Mouse (Mus musculus) NIH3T3 (cell line): Measurements from ENCODE around the gene Bach2.
A peak's percentile ranks its signal among the peaks of the same experiment; 100 is the strongest.

Experiments
- DNase-seq: peaks from one replicate; pipeline ENCODE4 v3.0.0-alpha.2; 2012; ENCODE audit warnings: low read depth

The Bach2 gene

DNA sequence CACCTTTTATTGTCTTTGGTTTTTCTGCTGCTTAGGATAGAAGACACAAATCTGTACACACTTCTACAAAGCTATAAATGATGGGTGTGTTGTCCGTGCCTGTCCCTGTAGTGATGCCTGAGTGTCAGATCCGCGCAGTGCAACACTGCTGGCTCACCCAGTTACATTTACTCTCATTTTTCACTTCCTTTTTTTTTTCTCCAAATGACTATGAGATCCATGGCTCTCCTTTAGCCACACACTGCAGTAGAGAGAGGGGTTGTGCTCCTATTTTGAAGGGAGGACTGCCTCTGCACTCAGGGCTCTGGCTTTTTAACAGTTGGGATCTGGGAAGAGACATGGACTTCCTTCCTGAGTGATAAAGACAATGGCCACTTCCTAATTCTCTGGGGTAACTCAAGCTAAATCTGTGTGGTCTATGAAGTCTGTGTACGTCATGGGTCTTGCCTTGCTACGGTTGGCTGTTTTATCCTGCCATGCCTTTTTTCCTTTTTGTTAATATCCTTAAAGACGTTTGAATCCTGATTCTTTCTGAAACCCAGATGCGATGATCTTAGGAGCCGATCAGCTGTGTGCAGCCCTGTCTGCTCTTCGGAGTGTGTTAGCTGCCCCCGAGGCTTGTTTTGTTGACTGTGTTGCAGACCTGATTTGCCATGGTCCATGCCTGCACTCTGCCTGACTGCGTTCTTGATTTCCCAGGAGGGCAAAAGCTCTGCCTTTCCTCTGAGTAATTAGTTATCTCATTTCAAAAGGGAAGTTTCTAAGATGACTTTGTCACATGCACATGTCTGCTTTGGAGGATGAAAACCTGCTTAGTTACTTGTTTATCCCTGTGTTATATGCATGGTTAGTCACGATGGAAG lies 120.2 kb downstream of the Bach2 start:
- no peak for DNase-seq

DNA sequence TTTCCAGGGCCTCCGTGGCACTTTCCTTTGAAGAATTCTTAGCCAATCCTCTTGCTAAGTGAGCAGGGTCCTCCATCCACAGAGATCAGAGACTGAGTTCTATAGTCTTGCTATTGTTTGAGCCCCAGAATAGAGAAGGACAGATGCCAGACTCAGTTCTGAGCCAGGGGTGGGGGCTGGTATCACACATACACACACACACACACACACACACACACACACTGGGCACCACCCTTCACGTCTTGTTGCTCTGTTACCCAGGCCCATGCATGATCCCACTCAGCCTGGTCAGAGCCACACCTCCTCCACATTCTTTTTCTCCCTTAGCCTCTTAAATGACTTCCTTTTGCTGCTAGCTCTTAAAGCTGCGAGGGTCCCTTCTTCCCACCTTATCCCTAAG lies 121.0 kb downstream of the Bach2 start:
- no peak for DNase-seq

DNA sequence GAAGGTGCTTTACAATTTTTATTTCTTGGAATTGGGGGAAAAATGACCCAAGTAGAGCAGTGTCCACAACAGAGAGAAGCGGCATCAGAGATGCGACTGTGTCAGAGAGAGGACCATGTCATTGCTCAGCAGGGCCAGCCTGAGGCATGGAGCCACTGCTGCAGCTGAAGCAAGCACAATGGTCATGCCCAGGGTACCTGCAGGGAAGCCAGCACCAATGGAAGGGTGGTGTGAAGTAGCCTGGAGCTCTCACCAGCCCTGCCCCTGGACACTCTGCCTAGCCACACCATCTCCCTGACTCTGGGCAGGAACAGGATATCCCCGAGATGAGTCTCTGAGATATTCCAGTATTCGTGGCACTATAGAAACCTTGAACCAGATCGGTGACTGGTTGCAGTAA lies 121.9 kb downstream of the Bach2 start:
- DNase-seq: no peak

DNA sequence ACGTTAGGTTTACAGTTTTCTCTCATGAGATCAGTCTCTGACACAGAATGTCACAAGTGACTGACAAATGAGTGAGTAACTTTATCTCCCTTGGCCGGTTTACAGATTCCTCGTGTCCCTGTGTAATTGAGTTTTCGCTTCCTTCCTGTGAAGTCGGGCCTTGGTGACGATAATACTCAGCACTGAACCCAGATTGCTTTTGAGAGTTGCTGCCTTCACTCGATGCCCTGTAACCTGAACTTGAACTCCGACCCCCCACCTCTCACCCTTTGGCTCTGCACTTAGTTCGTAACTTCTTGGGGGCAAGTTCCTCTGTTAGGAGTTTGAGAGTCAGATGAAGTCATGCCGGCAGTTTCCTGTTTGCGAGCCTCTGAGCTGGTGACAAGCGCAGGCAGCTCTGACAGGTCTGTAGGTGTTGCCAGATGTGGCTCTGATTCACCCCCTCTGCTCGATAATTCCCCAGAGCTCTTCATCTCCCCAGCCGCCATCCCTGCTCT lies 124.9 kb downstream of the Bach2 start:
- no peak for DNase-seq

DNA sequence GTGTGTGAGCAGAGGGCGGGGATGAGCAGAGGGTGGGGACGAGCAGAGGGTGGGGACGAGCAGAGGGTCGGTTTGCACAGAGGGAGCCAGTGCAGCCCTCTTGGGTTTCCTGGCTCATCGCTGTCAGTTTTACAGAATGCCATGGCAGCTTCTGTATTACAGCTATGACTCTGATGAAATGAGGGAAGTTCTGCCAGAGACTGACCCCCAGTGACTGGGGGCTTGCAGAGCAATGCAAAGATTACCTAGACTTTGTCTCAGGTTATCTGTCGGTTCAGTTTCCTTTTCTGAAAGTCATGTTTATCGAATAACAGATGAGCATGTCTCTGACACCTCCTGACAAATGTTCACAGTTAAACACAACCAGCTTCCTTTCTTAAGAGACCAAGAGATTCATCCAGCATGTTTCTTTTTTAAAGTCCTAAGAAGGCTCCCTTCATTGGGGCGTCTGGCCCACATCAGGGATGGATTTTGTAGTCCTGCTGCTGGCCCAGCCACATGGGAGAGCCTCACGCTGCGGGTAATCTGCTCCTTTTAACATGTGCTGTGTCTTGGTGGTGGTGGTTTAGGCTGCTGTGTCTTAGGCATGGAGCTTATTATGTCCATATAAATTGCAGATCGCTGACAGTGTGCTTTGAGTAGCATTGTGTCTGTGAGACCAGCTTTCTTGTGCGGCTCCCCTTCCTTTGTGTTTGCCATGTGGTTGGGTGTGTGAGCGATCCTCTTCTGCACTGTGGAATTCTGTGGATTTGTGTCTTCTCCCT lies 126.7 kb downstream of the Bach2 start:
- DNase-seq: no peak

DNA sequence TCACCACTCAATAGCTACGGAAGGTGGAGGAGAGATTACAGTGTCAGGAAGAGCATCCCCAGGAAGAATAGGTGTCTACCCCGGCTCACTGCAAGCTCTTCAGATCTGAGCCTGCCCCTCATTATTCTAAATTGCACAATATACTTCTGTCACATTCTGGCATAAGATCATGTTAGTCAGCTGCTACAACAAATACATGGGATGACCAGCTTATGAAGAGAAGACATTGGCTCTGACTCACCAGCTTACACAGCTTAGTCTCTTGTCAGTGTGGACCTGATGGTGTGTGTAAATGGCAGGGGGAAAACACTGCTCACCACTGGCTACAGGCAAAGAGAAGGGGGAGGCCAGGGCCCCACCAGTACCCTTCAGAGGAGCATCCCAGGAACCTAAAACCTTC lies 127.6 kb downstream of the Bach2 start:
- DNase-seq: peak; percentile 70

DNA sequence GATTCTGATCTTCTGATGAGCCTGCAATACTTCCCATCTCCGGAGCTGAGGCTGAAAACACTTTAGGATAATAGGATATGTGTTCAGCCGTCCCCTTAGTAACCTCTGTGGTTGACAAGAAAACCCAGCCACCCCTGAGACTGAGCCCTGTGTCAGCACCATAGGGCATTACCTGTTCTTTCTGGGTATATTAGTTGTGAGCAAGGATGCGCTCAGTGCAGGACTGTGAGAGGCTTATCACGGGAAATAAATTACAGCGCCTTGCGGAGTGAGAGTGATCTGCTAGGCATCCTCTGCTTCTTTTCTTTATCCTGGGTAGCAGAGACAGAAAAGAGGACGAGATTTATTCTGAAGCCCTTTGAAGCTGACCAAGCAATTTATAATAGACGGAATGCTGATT lies 129.7 kb downstream of the Bach2 start:
- no peak for DNase-seq

DNA sequence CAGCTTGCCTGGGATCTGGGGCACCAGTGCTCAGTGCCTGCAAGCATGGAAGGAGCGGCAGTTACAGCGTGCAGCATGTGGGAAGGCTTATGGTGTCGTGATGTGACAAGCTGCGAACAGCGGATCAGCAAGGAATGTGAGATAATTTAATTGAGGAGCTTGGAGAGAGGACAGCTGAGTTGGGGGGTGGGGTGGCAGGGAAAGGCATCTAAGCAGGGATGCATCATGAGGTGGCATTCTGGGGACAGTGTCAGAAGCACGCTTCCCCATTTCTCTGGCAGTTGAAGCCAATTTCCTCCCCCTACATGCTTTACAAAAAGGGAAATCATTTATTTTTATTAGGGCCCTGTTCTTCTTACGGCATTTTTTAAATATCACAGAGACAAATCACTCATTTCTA lies 134.5 kb downstream of the Bach2 start:
- no peak for DNase-seq

DNA sequence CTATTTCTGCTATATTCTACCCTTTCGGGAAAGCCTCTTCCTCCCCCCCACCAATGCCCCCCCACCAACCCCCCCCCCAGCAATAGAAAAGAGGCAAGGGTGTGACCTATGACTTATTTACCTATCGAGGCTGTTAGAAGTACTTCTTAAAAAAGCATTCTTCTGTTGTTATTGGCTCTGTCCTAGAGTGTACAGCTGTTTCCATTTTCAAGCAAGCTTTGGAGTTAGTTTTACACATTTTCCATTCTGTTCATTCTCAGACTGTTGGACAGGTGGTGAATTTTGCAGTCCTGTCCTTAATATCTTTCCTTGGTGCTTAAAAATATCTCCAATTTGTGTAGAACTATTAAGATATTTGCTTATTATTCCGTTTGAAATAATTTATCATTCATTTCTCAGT lies 134.9 kb downstream of the Bach2 start:
- no peak for DNase-seq

DNA sequence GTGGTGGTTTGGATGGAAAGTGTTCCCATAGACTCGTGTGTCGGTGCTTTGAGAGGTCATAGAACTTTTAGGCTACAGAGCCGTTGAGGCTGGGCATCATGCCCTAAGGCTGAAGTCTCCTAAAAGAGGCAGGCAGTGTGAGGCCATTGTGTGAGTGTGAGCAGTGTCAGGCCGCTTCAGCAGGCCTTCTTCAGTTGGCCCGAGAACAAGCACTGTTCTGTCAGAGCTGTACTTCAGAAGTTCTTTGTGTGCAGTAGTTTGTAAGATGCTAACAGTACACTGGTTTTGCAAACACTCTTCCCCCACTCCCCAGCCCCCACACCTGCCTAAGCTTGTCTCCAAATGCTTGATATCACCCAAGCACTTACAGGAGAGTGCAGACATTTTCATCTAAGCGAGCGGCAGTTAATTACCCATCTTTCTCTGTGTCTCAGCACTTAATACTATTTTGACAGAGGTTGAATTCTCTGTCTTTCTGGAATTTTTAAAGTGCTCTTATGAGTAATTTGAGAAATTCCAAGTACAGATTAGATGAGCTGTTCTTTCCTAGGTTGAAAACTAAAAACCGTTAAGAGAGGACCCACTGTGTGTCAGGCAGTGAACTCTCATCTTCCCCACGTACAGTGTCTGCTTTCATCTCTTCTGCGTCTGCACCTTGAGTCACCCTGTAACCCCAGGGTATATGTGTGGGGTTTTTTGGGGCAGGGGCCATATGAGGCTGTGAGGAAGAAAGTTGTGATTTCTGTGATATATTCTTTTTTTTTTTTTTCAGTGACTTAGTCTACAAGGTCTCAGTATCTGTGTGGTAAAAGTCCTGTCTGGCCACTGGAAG lies 136.4 kb downstream of the Bach2 start:
- DNase-seq: no peak

DNA sequence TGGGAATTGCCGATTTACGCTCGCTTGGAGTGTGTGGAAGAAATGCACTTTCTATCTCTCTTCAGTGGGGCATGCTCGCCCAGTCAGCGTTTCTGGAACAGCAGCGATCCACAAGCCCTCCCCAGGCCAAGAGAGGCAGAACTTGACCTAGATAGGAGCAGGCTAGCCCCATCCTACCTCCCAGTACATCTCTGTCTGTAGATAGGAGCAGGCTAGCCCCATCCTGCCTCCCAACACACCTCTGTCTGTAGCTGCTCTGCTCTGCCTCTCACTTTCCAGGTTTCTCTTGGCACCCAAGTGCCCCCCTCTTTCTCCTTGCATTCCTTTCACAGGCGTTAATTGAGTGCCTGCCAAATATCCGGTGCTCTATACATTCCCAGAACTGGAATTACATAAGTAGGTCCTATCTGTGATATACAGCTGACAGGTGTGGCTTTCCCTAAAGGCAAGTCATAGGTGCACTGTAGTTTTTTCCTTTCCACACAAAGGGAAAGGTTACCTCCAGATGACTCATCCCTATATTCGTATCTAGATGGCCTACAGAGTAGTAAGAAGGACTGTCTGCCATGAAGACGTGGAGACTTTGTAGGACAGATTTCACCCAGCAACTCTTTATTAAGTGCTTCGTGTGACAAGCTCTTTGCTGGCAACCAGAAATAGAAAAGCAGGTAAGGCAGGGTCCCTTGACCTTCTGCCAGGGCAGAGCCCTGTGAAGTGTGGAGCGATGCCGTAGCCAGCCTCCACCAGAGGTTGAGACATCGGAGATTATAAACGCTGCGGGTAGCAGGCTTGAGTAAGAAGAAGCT lies 137.3 kb downstream of the Bach2 start:
- DNase-seq: no peak

DNA sequence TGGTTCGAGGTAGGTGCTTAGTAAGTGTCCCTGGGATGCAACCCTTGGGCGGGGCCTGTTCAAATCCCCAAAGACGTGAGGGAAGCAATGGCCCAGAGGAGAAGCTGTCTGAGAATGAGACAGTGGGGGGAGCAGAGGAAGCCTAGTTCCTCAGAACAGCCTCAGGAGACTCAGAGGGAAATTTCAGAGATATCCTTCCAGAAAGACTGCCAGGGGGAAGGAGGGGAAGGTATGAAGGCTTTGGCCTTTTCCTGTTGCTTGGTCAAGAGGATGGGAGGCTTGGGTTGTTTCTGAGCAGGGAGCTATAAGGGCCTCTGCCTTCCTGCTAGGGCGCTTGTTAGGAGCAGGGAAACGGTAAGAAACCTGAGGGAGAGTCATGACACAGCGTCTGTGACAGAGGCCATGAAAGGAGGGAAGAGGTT lies 137.9 kb downstream of the Bach2 start:
- DNase-seq: no peak

DNA sequence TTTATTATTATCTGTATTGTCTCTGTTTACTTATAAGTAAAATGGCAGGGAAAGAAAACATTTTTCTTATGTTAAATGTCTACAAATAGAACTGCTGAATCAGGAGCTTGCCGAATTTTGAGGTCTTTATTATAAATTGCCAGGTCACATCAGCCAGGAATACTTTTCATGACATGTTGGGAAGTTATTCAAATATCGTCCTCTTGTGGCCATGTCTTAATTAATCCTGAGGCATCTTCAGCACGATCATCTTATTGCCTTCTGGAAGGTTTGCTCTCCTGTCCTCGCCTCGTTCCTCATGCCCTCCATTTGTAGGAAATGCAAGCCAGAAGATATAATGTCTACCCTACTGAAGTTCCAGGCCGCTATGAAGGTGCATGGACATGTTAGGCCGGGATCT lies 140.5 kb downstream of the Bach2 start:
- DNase-seq: no peak

DNA sequence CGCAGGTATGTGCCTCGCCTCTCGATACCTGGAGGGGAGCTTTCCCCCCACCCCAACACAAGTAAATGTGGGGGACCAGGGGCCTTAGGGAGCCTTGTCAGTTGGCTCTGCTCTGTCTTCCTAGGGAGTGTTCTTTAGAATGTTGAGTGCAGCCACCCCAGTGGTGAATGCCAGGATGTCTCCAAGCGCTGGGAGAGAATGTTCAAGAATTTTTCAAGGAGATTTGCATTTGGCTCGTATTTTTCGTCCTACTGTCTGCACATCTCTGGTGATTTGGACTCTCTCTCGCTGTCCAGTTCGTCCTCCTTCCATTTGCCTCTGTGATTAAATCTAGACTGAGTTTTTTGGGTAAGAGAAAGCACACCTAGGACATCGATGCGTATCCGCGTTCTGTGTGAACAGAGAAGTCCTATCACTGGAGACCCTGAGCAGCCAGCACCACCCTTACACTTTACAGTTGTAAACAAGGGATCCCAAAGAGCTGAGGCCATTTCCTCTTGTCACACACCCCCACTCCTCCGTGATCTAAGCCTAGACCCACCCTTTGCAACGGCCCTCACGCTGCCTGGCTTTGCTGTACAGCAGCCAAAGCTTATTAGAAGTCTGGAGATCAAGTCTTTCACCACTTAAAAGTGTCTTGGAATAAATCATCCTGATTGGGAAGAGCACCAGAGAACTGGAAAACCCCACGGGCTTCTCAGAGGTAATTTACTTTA lies 143.2 kb downstream of the Bach2 start:
- DNase-seq: no peak

DNA sequence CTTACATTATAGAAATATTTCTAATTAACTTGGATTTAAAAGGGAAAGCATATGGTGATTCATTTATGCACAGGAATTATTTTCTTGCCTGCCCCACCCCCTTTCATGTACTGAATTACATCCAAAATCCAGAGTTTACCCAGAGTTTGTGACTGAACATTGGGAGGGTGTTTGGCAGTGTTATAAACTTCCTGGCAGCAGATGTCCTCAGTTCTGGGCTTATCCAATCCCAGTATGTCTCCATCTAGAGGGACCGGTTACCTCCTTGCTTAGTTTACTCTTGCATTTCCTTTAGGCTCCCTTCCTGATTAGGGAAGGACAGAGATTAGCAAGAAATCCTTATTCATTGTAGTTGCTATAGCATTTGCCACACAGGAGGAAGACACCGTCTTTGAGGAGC lies 146.5 kb downstream of the Bach2 start:
- DNase-seq: no peak

DNA sequence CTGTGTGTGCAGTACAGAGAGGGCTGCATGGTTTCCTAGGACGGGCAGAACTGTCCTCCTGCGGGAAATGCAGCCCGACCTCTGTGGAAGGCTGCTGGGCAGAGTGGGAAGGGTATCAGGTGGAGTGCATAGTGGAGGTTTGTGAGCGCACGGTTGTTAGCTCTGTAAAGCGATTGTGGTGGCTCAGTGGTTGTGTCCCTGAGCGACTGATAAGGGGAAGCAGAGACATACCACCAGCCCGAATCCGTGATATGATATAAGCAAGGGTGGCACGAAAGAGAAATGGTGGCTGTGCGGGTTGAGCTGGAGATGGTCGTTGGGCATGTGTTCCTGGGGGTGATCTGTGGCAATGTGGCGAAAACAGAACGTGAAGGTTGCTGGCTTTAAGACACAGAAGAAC lies 147.0 kb downstream of the Bach2 start:
- DNase-seq: no peak

DNA sequence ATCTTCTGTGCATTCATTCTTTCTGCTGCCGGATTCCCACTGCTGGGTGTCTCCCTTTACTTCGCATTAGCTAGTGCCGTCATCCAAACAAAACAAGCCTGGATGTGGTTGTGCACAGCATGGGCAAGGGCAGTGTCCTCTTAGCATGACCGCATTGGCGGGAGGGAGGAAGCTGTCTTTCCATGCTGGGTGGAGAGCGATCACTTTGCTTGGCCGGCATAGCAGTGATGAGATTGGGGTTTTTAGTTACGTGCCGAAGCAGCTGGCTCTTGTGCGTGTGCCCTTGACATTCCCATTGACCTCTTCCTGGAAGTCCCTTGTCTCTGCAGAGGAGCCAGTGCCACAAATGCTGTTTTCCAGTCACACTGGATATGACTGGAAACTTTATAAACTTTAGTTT lies 147.7 kb downstream of the Bach2 start:
- no peak for DNase-seq

DNA sequence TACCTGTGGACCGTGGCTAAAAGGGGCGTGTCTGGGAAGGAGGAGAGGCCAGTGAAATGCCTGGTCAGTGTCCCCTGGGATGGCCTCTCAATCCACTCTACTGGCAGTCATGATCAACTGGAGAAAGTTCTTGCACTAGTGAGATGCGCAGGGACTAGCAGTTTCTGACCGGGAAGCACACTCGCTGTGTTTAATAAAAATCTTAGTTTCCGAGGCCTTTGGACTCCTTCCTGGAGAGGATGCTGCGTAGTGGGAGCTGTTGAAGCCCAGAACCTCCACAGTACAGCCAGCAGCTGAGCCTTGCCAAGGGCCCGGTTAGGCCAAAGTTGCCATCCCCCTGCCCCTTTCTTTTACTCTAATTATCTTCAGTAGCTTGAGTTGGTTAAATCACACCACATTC lies 148.3 kb downstream of the Bach2 start:
- no peak for DNase-seq

DNA sequence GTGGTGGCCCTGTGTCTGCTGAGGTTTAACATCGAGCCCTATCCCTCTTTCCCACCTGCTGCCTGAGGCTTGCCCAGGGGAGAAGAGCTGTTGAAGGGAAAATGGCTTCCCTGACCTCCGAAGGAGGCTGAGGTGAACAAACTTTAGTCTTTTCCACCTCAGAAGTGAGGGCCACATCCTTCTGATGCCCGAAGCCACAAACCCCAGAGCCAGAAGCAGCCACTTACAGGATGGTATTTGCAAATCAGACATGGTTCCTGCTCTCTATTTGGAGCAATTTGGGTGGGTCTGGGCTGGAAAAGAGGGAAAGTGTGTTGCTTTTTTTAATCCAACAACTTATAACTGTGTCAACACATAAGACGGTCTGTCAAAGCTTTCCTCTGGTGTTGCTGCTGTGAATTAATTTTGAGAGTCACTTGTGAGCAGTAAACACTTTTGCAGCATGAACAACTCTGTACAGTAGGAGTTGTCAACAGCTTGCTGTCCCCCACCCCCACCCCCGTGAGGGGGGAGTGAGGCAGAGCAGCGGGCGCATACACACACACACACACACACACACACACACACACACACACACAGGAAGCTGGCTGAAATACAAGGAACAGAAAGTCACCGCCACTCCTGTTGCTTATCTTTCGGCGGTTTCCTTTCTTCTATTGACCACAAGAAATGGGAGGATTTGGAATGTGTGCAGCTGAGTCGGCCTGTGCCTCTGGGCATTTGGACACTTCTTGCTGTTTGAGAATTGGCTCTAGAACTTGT lies 149.1 kb downstream of the Bach2 start:
- DNase-seq: peak; percentile 51

DNA sequence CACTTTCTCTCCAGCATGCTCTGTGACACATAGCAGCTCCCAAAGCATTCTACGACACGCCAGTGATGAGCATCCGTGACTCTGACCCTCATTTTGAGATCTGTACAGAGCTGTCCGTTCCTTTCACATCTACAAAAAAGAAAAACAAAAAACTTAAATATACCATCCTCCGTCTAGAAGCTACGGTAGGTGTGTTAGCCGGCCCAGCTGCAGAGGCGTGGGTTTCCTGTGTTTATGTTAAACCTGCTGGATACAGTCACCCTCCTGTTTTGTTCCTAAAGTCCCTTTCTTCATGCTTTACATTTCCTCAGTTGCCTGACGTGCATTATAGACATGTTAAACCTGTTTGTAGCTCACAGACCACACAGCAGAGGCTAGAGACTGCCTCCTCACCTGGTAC lies 150.0 kb downstream of the Bach2 start:
- DNase-seq: no peak
